In the genomic region with DNA sequence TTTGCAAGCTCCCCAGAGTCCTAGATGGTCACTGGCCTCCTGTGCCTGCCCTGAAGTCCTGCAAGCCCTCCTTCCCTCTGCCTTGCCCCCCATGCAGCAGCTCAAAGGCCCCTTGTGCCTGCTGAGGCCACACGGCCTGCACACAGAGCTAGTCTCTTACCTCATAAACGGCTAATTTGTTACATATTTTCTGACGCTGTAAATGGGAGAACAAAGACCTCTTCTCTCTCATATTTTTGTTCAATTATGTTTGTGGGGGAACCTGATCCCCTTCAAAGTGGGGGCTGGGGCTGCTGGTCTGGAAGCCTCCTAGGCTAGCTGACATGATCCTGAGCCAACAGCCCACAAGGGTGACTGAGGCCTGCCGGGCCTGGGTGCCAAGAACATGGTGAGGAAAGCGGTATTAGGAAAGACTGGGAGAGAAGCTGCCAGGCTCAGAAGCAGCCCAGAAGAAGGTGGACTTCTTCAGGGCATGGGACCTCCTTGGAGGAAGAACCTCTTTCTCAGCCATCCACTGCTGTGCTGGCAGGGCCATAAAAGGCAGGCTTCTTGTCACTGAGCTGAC, we compare ENCODE assay signal across 16 mouse cellular contexts.
A peak's percentile ranks its signal among the peaks of the same experiment; 100 is the strongest.
DNase-seq lines count a peak whose midpoint lies in the region; ATAC-seq lines count a peak whose summit lies in the region.
"Had no signal": no experiment of that assay in that cellular context is flagged by ENCODE, and none has a peak within 500 bp of the region (broad histone marks: within the 10 kb centered on the region; RNA-seq: fewer than 3 reads in every experiment).

No protein-coding gene starts in this region.

- peak; percentile 33; the same call in 1 of the 2 replicates for ATAC-seq in limb, embryonic 11.5 days (ENCODE audit: insufficient number of reproducible peaks, low FRiP score, low TSS enrichment, low read depth)
- no peak for ATAC-seq in activated CD4-positive, CD25-positive, alpha-beta regulatory T cell, adult 4 months
- ATAC-seq: liver, postnatal 0 days had no signal

- H3K36me3 ChIP-seq in heart, embryonic 10.5 days = no peaks in the 10 kb centered on the region
- H3K36me3 ChIP-seq in embryonic facial prominence, embryonic 10.5 days (replicated peaks) = no peaks in the 10 kb centered on the region
- no peaks in the 10 kb centered on the region for H3K36me3 ChIP-seq in limb, embryonic 11.5 days (ENCODE audit: control insufficient read depth, insufficient read depth, low read length)
- H3K36me3 ChIP-seq: forebrain, embryonic 12.5 days; heart, embryonic 15.5 days had no signal

- H3K27me3 ChIP-seq in heart, embryonic 10.5 days (ENCODE audit: insufficient read depth, poor library complexity, severe bottlenecking) = peaks cover 72% of the 10 kb centered on the region
- peaks cover 11% of the 10 kb centered on the region; the same call in 1 of the 2 replicates for H3K27me3 ChIP-seq in embryonic facial prominence, embryonic 10.5 days (replicated peaks; ENCODE audit: low read depth, poor library complexity, severe bottlenecking)
- peaks cover 66% of the 10 kb centered on the region for H3K27me3 ChIP-seq in limb, embryonic 11.5 days (ENCODE audit: control insufficient read depth, insufficient read depth, low read length)
- H3K27me3 ChIP-seq: forebrain, embryonic 12.5 days had no signal

- H3K4me3 ChIP-seq in heart, embryonic 10.5 days = no peak overlapping the region
- no peak overlapping the region for H3K4me3 ChIP-seq in embryonic facial prominence, embryonic 10.5 days
- no peak overlapping the region for H3K4me3 ChIP-seq in limb, embryonic 11.5 days (ENCODE audit: low read depth, low read length)
- H3K4me3 ChIP-seq: forebrain, embryonic 12.5 days; heart, embryonic 15.5 days had no signal

- H3K27ac ChIP-seq in heart, embryonic 10.5 days = peak overlapping the region; percentile 26; the same call in 1 of the 2 replicates
- H3K27ac ChIP-seq in embryonic facial prominence, embryonic 10.5 days (replicated peaks) = peak overlapping the region; percentile 79
- no peak overlapping the region for H3K27ac ChIP-seq in limb, embryonic 11.5 days (replicated peaks; ENCODE audit: low read depth, low read length)
- H3K27ac ChIP-seq: forebrain, embryonic 12.5 days; heart, embryonic 15.5 days; hindbrain, embryonic 14.5 days had no signal

- DNase-seq in heart, embryonic 10.5 days (ENCODE audit: low spot score) = no peak
- no peak for DNase-seq in heart, postnatal 10 days
- peak; percentile 59 for DNase-seq in NIH3T3 (ENCODE audit: low read depth)
- peak; percentile 53 for DNase-seq in embryonic facial prominence, embryonic 10.5 days (ENCODE audit: low spot score)
- peak; percentile 51 for DNase-seq in limb, embryonic 11.5 days (ENCODE audit: low spot score)
- DNase-seq in frontal cortex, postnatal 10 days (ENCODE audit: low spot score in 2 of 2) = no peak
- DNase-seq: cerebellum, adult 9-11 months; kidney, adult 2 months; kidney, postnatal 4 days; left cerebral cortex, postnatal 4 days; liver, postnatal 0 days; midbrain, embryonic 14.5 days had no signal

- peaks cover 29% of the 10 kb centered on the region for H3K4me1 ChIP-seq in heart, embryonic 10.5 days
- H3K4me1 ChIP-seq in embryonic facial prominence, embryonic 10.5 days = peaks cover 56% of the 10 kb centered on the region
- peaks cover 21% of the 10 kb centered on the region for H3K4me1 ChIP-seq in limb, embryonic 11.5 days (ENCODE audit: control insufficient read depth, insufficient read depth, low read length)

- WGBS in heart, embryonic 10.5 days = 76% methylated on average over 5 of the region's 5 CpGs
- 41% methylated on average over 5 of the region's 5 CpGs for WGBS in embryonic facial prominence, embryonic 10.5 days
- 35% methylated on average over 5 of the region's 5 CpGs for WGBS in limb, embryonic 11.5 days

- intact Hi-C loops in heart, postnatal 10 days (cut with DNase I) = no loop called here

- no peak overlapping the region for H3K4me2 ChIP-seq in limb, embryonic 11.5 days (ENCODE audit: low read depth, severe bottlenecking)
- H3K4me2 ChIP-seq: forebrain, embryonic 12.5 days; heart, embryonic 15.5 days; hindbrain, embryonic 14.5 days had no signal

- H3K9me3 ChIP-seq in heart, embryonic 10.5 days = no peaks in the 10 kb centered on the region
- H3K9me3 ChIP-seq in embryonic facial prominence, embryonic 10.5 days = no peaks in the 10 kb centered on the region
- H3K9me3 ChIP-seq in limb, embryonic 11.5 days (ENCODE audit: control insufficient read depth, low read length) = no peaks in the 10 kb centered on the region
- H3K9me3 ChIP-seq: forebrain, embryonic 12.5 days; heart, embryonic 15.5 days had no signal

- no peak overlapping the region for H3K9ac ChIP-seq in limb, embryonic 11.5 days (ENCODE audit: low read length)
- H3K9ac ChIP-seq: forebrain, embryonic 12.5 days; heart, embryonic 15.5 days; hindbrain, embryonic 14.5 days; liver, postnatal 0 days had no signal

Comparison
In these comparisons a context has a peak if more than half of its experiments do, and no peak if none do; other contexts are left out.
1. DNase-seq: peak in NIH3T3 (single experiment), embryonic facial prominence, embryonic 10.5 days (single experiment) and limb, embryonic 11.5 days (single experiment); none in heart, embryonic 10.5 days (single experiment), heart, postnatal 10 days (0 of 2) and frontal cortex, postnatal 10 days (0 of 2).